Mouse (Mus musculus): ENCODE data around the gene Fryl.

DNA sequence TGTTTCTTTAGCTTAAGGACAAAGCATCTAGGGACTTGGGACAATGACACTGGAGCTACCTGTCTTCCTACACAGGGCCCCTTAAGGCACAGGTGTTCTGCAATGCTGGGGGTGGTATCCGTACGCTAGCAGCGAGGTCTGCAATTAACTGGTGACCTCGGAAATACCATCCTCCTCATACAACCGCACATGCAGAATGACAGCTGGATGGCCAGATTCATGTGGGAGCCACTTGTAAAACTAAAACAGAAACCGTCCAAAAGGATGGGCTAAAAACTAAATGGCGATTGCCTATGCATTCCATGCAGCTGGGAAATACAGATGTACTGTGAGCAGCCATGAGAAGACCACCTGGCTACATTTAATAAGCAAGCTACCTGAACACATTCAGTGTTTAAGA lies 34.6 kb downstream of the Fryl start:
- no peak for TF ChIP-seq POLR2A (IDR thresholded peaks at IDR 0.05; ENCODE audit: borderline replicate concordance, control insufficient read depth, low read depth, low read length)
- TF ChIP-seq CTCF (IDR thresholded peaks at IDR 0.05; ENCODE audit: control insufficient read depth, insufficient read depth, low read length) = no peak

Data from bone marrow, adult 2 months (tissue).